Mouse (Mus musculus): ENCODE data around the gene Rgs14. TPM values are rescaled to one million over a fixed set of nuclear protein-coding genes. Genes with fewer than 3 reads are reported as not detected.

Rgs14 gene
- polyA plus RNA-seq, 1 experiment: 2.8 TPM

DNA sequence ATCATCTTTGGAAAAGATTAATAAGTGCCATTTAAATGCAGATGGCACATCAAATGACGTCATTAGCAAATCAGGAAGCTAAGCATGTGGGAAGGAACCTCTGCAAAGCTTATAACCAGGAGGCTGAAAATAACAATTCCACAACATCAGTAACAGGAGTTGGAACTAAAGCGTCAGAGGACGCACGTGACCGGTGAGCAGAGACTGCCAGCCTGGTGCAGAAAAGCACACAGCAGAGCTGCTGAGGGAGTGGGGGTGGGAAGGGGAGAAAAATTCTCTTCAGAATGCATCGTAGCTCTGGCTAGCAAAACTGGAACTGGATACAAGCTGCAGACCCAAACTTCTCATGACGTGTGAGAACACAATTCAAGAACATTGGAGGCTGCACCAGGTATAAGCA lies 25.2 kb upstream of the Rgs14 start:
- no peak for DNase-seq (ENCODE audit: low read depth)

DNA sequence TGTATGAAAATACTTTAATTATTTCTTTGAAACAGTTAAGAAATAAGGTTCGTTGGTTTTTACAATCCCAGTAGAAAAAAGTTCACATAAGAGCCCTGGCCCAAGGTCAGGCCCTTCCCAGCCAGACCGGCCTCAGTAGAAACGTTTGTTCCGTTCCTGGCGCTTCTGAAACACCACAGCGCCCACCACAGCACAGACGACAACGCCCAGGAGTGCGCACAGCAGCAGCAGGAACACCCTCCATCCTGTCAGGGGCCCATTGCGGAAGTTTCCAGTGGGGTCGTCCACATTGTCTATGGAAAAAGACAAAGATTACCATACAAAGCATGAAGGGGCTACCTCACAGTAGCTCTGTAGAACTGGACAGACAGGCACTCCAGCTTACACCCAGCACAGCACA lies 22.8 kb upstream of the Rgs14 start:
- no peak for DNase-seq (ENCODE audit: low read depth)

DNA sequence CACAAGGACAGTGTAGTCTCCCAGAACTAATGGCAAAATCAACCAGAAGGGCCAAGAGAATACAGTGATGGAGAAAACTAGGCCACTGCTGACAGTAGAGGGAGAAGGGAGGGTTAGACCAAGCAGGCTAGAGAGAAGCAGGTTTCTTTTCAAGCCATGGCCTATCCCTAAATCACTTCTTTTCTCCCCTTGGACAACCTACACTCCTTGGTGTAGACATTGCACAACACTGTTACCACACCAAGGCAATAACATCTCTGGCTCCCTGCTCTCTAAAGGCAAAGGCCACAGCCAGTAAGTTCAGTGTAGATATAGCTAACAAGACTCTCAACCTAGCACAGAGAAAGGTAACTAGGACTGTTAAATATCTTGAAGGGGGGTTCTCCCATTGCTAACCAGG lies 8.4 kb upstream of the Rgs14 start:
- DNase-seq (ENCODE audit: low read depth): peak; percentile 63

DNA sequence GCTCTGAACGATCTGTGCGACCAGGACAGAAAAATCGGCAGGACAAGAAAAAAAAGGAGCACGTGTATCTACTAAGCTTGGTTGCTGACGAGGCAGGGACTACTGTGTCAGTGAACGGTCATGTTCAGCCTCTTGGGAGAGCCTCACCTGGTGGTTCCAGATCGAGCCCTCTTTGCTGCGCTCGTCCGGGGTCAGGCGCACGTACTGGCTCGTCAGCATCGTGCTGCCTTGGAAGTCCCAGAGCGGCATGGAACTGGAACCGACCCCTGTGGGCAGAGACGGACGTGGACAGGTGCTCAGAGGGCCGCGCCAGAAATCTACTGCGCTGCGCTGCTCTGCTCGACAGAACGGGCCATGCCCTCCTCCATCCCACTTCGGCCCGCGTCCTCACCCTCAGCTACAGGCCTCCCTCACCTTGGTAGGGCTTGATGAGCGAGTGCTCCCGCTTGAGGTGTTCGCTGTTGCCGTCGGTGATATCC lies 7.5 kb upstream of the Rgs14 start:
- no peak for DNase-seq (ENCODE audit: low read depth)

DNA sequence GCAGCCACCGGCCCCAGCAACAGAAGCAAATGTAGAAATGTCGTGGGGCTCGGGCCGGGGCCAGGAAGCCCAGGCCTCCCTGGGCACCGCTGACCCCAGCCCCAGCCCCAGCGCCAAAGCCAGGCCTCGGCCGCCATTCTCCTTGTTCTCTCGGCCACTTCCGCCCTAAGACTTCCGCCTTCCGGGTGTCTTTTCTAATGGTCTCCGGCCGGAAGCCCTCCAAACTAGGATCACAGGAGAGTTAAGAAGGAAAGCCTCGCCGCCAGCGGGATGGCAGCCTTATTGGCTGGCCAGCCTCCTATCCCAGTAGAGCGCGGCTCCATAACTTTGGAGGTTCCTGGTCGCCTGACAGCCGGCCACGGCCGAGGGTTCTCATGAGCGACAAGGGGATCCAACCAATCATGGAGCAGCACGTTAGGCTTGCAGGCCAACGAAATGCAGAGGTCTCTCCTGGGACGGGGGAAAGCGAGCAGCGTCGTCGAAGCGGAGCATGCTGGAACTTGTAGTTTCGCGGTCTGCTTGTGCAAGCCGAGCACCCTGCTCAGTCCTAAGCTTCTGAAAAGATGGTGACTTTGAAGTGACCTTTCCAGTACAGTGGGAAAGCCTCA lies 7.0 kb upstream of the Rgs14 start, which contains the start of gene Lman2:
Gene Lman2, minus strand, starts transcription at position 331 of the 608 bp plus-strand sequence.
- DNase-seq (ENCODE audit: low read depth): peak; percentile 96

DNA sequence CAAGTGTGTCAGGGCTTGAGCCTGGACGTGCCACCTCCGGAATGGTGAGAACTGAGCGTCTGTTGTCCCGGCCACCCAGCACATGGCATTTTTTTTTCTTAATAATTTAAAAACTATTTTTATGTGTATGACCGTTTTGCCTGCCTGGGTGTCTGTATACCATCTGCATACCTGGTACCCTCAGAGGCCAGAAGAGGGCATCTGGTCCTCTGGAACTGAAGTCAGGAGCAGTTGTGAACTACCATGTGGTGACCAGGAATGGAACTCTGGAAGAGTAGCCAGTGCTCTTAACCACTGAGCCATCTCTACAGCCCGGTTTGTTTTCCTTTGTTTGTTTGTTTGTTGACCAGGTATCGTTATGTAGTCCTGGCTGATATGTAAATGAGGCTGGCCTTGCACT lies 1.1 kb upstream of the Rgs14 start:
- DNase-seq (ENCODE audit: low read depth): no peak

DNA sequence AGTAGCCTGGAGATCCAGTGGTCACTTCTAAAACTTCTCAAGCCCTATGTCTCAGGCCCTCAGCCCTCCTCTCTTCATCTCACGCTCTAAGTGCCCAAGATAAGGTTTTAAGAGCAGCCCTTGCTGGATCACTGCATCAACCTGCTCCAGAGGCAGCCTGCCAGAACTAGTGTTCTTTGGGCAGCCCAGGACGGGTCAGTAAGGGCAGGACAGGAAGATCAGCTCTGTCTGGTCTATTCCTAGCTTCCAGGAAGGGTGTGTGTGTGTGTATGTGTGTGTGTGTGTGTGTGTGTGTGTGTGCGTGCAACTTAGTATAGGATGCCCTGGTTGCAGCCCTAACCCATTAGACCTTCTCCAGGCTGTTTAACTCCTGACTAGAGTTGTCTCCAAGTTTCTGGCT lies 702 bp downstream of the Rgs14 start:
- no peak for DNase-seq (ENCODE audit: low read depth)

DNA sequence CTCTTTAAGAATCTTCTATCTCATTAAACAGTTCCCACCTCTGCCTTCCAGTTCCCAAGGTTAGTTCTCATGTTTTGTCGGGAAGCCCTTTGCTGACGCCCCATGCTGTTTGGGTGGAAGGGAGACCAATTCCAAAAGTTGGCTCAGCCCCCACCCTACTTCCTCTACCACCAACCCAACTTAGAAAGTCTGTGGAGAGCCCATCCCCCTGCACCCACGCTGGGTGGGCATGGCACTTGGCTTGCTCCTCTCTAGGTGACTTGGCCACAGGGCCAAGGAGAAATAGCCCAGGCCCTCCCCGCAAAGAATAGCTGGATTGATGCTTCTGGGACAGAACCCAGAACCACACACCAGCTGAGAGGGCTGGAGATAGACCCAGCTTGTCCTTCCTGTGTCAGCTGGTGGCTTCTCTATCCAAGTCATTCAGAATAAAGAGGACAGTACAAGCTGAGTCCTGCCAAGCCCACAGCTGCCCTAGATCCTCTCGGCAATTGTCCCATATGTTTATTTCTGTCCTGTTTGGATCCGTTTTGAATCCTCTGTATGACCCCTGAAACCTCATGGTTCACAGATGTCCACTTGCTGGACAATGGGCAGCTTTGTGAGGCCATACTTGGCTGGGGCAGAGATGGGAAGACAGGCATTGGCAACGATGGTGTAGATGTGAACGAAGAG lies 1.6 kb downstream of the Rgs14 start:
- DNase-seq (ENCODE audit: low read depth): no peak

DNA sequence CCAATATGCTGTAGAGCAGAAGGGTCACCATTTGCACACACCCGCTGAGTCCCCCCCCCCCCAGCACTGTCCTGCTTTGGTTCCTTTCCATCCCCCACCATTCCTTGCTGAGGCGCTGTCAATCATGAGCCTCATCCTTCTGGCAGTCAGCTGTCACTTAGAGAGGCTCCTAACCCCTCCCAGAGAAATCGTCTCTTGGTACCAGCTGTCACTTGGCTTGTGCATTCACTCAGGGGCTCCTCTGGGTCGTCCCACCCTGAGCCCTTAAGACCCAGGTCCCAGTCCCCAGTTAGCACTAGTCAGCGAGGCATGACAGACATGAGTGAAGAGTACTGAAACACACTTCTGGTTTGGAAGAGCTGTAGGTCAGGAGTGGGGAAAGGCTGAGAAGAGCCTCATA lies 2.2 kb downstream of the Rgs14 start:
- no peak for DNase-seq (ENCODE audit: low read depth)

DNA sequence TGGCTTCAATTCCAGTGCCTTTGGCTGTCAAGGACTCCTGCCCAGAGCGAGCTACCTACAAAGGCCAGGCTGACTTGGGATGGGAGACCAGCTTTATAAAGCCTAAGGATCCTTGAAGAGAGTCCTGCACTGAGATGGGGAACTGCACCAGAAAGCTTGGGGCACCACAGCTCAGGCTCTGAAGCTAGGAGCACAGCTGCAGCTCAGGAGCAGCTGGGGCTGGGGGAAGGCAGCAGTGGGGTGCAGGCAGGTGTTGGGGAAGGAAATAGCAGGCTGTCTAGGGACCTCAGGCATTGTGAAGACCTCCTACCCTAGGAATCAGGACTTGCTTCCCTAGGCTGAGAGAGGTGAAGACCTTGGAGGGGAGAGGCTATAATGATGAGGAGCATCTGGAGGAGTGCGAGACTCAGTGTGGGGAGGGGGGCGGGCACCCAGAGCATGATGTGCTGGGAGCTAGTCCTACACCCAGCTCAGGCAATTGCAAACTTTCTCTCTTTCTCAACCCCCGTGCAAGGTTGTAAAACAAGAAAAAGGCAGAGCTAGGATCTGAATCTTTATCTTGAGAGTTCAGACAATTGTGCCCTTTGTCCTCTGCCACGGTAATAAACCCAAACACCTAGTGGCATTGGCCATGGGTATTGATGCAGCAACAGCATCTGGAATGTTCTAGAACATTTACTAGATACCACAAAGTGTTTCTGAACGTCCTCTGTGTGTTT lies 4.8 kb downstream of the Rgs14 start:
- no peak for DNase-seq (ENCODE audit: low read depth)

DNA sequence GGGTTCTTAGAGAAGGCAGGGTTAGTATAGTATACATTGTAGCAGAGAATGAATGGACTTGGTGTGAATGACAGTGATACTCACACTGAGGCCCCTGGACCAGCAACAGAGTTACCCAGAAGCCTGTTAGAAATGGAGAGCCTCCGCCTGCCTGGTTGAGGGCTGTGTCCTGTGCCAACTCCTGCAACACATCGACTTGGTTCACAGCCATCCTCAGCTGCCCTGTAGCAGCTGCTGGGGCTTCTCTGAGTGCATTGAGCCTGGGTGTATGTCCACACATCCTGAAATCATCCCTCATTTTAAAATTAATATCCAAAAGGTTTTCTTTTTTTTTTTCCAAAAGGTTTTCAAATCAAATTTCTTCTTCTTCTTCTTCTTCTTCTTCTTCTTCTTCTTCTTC lies 6.3 kb downstream of the Rgs14 start:
- no peak for DNase-seq (ENCODE audit: low read depth)

DNA sequence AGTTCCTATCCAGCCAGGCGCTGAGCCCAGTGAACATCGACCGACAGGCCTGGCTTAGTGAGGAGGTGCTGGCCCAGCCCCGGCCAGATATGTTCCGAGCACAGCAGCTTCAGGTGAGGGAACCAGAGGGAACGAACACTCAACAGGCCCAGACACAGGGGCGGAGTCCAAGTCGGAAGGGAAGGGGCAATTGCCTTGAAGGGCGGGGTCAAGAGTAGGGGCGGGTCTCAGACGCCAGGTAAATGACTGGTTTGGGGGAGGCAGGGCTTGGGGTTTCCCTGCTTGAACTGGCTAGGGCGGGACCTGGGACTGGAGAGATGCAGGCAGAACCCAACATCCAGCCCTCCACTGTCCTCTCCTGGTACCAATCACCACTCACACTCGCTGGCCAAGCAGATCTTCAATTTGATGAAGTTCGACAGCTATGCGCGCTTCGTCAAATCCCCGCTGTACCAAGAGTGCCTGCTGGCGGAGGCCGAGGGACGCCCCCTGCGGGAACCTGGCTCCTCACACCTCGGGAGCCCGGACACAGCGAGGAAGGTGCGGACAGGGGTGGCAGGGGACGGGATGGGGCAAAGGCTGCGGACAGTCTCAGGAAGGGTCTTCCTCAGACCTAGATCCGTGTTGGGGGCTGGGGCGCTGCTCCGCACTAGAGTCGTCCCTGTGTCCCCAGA lies 9.5 kb downstream of the Rgs14 start:
- no peak for DNase-seq (ENCODE audit: low read depth)

DNA sequence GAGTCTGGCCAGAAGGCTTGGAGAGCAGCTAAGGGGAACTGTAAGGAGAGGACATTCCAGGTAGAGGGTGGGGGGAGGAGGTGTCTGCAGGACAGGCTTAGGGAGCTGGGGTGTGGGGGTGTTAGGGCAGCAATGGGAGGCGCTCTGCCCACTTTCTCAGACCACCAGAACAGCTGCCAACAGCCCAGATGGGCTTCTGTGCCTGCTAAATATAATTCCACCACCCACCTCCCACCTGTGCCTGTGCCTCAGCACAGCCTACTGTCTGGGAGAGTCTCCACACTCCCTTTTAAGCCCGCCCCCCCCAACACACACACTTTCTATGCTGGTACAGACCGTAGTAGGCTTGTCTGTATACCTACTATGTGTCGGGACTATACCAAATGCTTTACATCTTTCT lies 12.3 kb downstream of the Rgs14 start:
- no peak for DNase-seq (ENCODE audit: low read depth)

DNA sequence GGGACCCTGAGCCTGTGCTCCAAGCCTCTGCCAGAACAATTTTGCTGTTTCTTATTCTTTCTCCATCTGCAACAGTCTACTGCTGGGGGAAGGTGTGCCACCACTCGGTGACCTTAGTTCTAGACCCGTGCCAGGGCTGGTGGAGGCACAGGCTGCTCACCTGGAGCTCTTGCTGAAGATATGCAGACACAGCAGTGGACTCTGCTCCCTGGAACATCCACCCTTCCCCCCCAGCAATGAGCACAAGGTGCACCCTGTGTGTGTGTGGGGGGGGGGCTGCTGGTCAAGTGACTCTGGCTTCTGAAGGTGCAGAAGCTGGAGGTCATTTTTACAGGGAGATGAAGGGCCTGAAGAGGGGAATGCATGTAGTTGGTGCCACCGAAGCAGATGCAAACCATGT lies 21.1 kb downstream of the Rgs14 start:
- DNase-seq (ENCODE audit: low read depth): no peak

DNA sequence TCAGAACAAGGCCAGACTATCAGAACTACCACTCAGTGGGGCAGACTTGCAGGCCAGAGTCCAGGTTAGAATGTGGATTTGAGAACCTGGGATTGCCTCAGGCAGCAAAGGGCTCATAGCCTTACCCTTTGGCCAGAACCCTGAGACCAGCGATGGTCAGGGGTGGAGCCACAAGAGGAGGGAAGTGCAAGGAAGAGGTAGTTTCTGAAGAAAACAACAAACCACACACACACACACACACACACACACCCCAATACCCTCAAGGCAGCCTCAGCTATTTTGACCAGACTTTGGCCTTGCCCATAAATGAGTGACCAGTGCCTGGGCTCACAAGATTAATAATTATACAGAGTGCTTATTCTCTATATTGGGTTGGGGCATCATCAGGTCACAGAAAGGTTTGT lies 22.1 kb downstream of the Rgs14 start:
- no peak for DNase-seq (ENCODE audit: low read depth)

DNA sequence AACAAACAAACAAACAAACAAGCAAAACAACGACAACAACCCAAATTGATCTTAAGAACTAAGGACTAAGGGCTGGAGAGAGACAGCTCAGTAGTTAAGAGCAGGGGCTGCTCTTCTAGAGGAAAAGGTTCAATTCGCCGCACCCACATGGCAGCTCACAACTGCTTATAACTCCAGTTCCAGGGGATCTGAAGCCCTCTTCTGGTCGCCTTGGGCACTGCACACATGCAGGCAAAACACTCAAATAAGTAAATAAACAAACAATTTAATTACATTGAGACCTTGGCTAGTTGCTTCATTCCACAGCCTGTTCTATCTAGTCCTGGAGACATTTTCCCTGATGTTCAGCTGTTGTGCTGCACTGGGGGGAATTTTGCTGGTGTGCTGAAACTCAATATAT lies 23.4 kb downstream of the Rgs14 start:
- no peak for DNase-seq (ENCODE audit: low read depth)

DNA sequence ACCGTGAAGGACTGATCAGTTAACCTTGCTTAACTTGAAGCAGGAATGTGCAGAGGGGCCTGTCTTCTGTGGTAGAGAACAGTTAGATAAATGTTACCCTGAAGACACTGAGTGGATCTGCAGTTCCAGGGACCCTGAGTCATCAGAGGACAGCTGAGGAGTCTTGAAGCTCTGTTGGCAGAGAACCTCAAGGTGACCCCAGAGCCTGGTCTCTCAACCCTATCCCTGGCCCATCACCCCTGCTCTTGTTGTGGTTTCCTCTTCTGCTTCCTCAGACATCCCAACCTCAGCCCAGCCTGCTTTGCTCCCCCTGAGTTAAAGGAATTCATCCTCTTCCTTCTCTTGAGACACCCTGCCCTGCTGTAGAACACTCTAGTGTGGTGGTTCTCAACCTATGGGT lies 28.6 kb downstream of the Rgs14 start, which contains the start of gene Slc34a1:
Gene Slc34a1, plus strand, starts transcription at position 100 of the 400 bp plus-strand sequence.
- DNase-seq (ENCODE audit: low read depth): no peak

DNA sequence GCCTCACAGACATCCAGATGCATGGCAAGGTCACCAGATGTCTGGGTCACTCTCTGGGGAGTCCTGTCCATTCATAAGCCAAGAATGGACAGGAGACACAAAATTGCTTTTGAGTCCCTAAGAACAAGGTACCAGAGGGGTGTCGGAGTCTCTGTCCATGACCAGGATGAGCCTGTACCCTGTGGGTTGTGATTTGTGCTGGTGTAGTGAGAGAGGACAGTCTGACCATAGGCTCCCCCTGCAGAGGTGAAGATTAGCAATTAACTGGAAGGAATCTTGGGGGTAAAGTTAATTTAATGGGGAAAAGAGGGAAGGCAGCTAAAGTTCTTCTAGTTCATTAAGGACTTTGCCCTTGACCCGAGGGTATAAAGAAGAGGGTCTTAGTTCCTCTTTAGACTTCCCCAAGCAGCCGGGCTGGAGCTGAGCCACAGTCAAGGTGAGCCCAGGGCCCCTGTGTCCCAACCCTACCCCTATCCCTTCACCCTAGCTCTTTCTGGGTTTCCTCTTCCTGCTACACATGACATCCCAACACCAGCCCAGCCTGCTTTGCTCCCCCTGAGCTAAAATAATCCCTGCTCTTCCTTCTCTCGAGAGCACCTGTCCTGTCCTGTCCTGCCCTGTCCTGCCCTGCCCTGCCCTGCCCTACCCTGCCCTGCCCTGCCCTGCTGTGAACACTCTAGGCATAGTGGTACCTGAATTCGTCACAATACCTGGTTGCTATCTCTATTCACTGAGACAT lies 29.9 kb downstream of the Rgs14 start:
- no peak for DNase-seq (ENCODE audit: low read depth)

DNA sequence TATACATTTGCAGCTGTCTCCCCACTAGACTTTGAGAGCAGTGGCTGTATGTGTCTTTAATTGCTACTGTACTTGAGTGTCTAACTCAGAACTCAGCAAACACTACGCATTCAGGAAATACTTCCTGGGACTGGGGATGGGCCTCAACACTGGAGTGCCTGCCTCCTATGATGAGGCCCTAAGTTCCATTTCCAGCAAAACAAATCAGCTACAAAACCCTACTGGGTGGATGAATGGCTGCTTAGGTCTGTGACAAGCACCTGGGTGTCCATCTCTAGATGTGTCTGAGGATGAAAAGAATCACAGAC lies 30.5 kb downstream of the Rgs14 start:
- no peak for DNase-seq (ENCODE audit: low read depth)

DNA sequence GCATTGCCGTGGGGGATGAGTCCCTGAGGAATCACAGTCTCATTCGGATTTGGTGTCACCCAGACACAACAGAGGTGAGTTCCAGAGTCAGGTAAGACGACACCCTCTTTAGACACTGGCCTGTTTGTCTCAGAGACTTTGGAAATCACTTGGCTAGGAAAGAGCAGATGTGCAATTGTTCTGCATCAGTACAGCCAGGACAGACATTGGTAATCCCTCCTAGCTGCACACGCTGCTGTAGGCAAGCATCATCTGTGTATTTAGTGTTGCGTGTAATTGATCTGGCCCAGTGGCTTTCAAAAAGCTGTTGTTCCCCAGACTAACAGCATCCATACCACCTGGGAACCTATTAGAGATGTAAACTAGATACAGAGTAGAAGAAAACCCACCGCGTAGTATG lies 33.7 kb downstream of the Rgs14 start:
- no peak for DNase-seq (ENCODE audit: low read depth)

DNA sequence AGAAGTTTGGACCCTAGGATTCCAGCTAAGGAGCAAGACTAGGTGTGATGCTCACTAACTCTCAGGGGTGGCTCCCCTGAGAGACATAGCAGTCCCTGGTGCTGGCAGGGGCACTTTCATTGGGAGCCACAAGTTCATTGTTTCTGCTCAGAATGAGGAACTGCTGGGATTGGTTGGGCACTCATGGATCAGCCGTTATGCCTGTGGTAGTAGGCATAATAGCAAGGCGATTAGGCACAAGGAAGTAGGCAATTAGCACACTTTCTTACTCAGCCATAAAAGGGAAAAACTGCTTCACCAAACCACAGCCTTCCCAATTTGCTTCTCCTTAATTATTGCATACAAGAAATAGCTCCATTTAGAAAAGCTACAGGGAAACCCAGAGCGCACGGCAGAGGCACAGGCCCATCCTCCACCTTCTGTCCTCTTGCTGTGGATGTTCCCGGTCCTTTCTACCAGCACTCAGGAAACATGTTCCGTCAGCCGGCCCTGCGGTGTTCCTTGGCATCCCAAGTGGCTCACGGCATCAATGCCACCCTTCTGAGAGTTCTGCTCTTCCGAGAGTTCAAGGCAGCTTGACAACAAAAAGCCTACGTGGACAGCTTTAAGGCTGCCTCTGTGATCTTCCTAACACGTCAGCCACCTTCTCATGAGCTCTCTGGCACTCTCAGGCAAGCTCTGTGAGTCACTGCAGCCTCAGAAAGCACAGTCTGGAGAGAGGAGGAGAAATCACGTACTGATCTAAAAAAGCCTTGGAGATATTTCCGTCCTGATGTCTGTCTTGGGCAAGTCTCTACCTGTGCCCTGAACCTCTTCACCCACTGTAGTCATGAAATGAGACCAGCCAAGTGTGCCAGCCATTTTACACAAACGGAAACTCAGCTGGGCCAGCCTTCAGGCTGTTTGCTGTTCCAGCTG lies 34.7 kb downstream of the Rgs14 start:
- DNase-seq (ENCODE audit: low read depth): peak; percentile 96
